Mouse (Mus musculus) cortical plate, adult 2 months (tissue): ENCODE measurements at regions not wholly inside any gene's neighbourhood (a gene's known extent, or its start where the extent isn't known, plus 50 kb on each side); places are given as distances from the start of the nearest gene placed in this dataset.

Experiments
- CTCF ChIP-seq: fragments of 200-500 bp; IDR thresholded peaks from 2 replicates; pipeline ENCODE4 v1.5.1; 2011; ENCODE audit warnings: mild to moderate bottlenecking, control low read depth, low read length; ENCODE audit not compliant: insufficient read depth; ENCODE audit errors: extremely low read depth
- POLR2A ChIP-seq: fragments of 200-500 bp; IDR thresholded peaks from 2 replicates; pipeline ENCODE4 v1.6.1; 2011; ENCODE audit warnings: mild to moderate bottlenecking, low read length, control low read depth; ENCODE audit not compliant: insufficient read depth; ENCODE audit errors: extremely low read depth

- no peak for TF ChIP-seq POLR2A
- no peak for TF ChIP-seq CTCF
These were observed 95.1 kb downstream of the Atp6ap1l start for GRCm38 (mm10) chr13:90810011-90810410.
